Mouse (Mus musculus) erythroblast, embryonic 14.5 days (primary cell): ENCODE results near the gene Hmmr.
"Not testable (repeated sequence)": the region's sequence is repeated elsewhere in the genome, so short reads cannot be mapped to it uniquely, and the experiment has no call there.

Source experiments
- GATA1 ChIP-seq: IDR thresholded peaks from 2 replicates; pipeline ENCODE4 v1.6.1; 2012; ENCODE audit warnings: low read length, inconsistent platforms, mixed read lengths
- TAL1 ChIP-seq: IDR thresholded peaks from 3 replicates; pipeline ENCODE4 v1.6.1; 2012; ENCODE audit warnings: low read length, inconsistent platforms, mixed read lengths

DNA sequence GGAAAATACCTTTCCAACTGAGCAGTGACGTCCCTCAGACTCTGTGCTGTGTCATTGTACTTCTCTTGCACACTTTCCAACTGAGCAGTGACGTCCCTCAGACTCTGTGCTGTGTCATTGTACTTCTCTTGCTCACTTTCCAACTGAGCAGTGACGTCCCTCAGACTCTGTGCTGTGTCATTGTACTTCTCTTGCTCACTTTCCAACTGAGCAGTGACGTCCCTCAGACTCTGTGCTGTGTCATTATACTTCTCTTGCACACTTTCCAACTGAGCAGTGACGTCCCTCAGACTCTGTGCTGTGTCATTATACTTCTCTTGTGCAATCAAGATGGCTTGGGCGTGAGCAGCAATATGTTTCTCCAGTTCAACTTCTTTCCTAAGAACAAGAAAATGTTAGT is 23.3 kb downstream of the Hmmr start:
- TF ChIP-seq TAL1, GATA1: not testable (repeated sequence)
